Mouse (Mus musculus) heart, embryonic 16.5 days (tissue): ENCODE measurements at regions not wholly inside any gene's neighbourhood (a gene's known extent, or its start where the extent isn't known, plus 50 kb on each side); places are given as distances from the start of the nearest gene placed in this dataset.
A peak's percentile ranks its signal among the peaks of the same experiment; 100 is the strongest.

ENCODE experiments used
- ATAC-seq: fragments of 200-750 bp; cut with Nextera tagmentation; replicated peaks from 2 replicates; pipeline ENCODE4 v1.8.0; 2017; ENCODE audit warnings: moderate number of reproducible peaks; ENCODE audit not compliant: insufficient read depth, low FRiP score; ENCODE audit errors: extremely low read depth
- H3K27ac ChIP-seq: fragments of 300-500 bp; sonication (generic); 2 replicates; pipeline ENCODE4 v1.5.1; 2014; ENCODE audit warnings: mild to moderate bottlenecking, low read length, control low read depth, moderate library complexity
- H3K27me3 ChIP-seq: fragments of 300-500 bp; sonication (generic); 2 replicates; pipeline ENCODE4 v1.6.1; 2014; ENCODE audit warnings: low read length, mixed read lengths; ENCODE audit not compliant: control insufficient read depth, insufficient read depth
- H3K36me3 ChIP-seq: fragments of 300-500 bp; sonication (generic); 2 replicates; pipeline ENCODE4 v1.6.1; 2014; ENCODE audit not compliant: control insufficient read depth, insufficient read depth
- H3K4me1 ChIP-seq: fragments of 300-500 bp; sonication (generic); 2 replicates; pipeline ENCODE4 v1.6.1; 2014; ENCODE audit warnings: low read length, mixed read lengths; ENCODE audit not compliant: control insufficient read depth, insufficient read depth
- H3K4me2 ChIP-seq: fragments of 300-500 bp; sonication (generic); 2 replicates; pipeline ENCODE4 v1.6.1; 2014; ENCODE audit warnings: low read depth, mild to moderate bottlenecking, control low read depth, low read length
- H3K4me3 ChIP-seq: fragments of 300-500 bp; sonication (generic); 2 replicates; pipeline ENCODE4 v1.5.1; 2014; ENCODE audit warnings: mild to moderate bottlenecking, control low read depth, low read length
- H3K9ac ChIP-seq: fragments of 300-500 bp; sonication (generic); 2 replicates; pipeline ENCODE4 v1.6.1; 2014; ENCODE audit warnings: low read length, control low read depth
- H3K9me3 ChIP-seq: fragments of 300-500 bp; sonication (generic); replicated peaks from 2 replicates; pipeline ENCODE4 v1.6.1; 2016; ENCODE audit warnings: low read length; ENCODE audit not compliant: control insufficient read depth
- WGBS: fragments of 180-500 bp; shearing (Covaris S2); extraction: QIAGEN DNeasy Blood & Tissue Kit; methylation state at CpG from one replicate; pipeline ENCODE4 v1.1.7; 2014; 5-methylcytosine and 5-hydroxymethylcytosine counted together

DNA sequence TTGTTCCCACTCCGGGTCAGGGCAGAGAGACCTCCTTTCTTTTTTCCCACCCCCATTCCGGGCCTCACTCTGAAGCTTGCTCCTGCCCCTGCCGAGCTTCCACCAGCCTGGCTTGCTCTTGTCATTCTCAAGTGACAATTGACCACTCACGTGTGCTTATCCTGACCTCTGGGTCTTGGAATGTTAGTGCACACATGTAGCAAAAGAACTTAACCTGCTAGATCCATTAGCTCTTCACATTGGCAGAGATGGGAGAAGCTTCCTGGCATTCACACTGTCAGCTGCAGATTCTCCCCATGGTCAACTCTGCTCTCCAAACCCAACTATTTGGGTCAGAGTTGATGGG, 199.6 kb downstream of the Ets1 start:
- Histone ChIP-seq H3K4me1 (peaks cover 11% of the 10 kb centered on the region), H3K9ac (no peak overlapping the region), H3K27me3 (no peaks in the 10 kb centered on the region), H3K4me2 (no peak overlapping the region), H3K27ac (no peak overlapping the region), H3K4me3 (no peak overlapping the region), H3K9me3 (no peaks in the 10 kb centered on the region), H3K36me3 (no peaks in the 10 kb centered on the region)
- WGBS, result 10% methylated on average over 4 of the region's 4 CpGs
- no peak for ATAC-seq

DNA sequence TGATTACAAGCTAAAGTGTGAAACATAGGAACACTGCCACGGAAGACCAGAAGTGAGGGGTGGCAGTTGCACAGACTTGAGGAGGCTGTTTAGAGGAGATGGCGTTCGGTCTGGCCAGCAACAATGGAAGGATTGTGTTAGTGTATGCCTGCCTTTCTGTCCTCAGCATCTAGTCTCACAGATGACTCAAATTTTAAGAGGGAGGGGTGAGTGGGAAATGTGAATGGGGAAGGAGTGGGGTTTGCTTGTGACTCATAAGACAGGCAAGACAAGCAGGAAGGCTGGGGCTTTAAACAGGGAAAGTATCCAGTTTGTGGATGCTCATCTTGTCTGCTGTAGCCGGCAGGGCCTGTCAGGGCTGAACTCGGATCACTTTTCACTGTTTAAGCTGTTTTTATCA, 200.3 kb downstream of the Ets1 start:
- no peak for ATAC-seq
- no peak overlapping the region for H3K27ac ChIP-seq
- H3K4me2 ChIP-seq, result no peak overlapping the region
- WGBS, result 54% methylated on average over 5 of the region's 5 CpGs
- H3K9me3 ChIP-seq, result no peaks in the 10 kb centered on the region
- peaks cover 11% of the 10 kb centered on the region for H3K4me1 ChIP-seq
- no peak overlapping the region for H3K4me3 ChIP-seq
- no peaks in the 10 kb centered on the region for H3K36me3 ChIP-seq
- H3K27me3 ChIP-seq, result no peaks in the 10 kb centered on the region
- H3K9ac ChIP-seq, result no peak overlapping the region

DNA sequence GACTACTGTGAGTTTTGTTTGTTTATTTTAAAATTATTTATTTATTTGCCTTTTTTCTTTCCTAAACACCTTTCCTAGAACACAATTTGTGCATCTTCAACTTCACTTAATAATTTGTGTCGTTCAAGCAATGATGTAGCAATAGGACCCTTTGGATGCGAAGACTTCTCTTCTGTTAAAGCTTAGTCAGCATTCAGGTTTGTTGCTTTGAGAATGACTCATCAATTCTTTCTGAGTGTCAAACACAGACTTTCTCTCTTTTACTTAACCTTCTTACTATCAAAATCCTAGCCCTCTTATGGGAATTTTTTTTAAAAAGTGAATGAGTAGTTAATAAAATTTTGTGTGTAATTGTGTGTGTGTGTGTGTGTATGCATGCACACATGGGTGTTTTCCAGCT, 211.3 kb downstream of the Ets1 start:
- no peak overlapping the region for H3K9ac ChIP-seq
- H3K27me3 ChIP-seq, result no peaks in the 10 kb centered on the region
- H3K4me1 ChIP-seq, result no peaks in the 10 kb centered on the region
- no peaks in the 10 kb centered on the region for H3K36me3 ChIP-seq
- H3K4me2 ChIP-seq, result no peak overlapping the region
- no peaks in the 10 kb centered on the region for H3K9me3 ChIP-seq
- no peak for ATAC-seq
- no peak overlapping the region for H3K27ac ChIP-seq
- H3K4me3 ChIP-seq, result no peak overlapping the region
- WGBS, result 79% methylated on average over 2 of the region's 2 CpGs

DNA sequence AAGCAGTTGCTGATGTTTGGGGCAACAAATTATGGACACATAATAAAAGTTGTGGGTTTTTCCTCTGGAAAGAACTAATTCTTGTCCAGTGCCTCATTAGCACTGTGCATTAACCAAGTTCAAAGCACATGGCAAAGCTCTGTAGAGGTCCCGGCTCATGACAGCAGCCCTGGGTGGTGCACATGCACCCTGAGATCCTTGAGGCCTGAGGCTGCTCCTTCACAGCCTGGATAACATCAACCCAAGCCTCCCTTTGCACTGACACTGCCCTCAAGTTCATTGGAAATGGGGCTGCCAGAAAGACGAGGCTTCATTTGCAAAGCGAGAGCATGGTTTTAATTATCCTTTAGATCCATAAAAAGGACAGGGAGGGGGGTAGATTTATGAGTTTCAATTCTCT, 216.3 kb downstream of the Ets1 start:
- no peak for ATAC-seq
- 57% methylated on average over 3 of the region's 3 CpGs for WGBS
- H3K9me3 ChIP-seq, result no peaks in the 10 kb centered on the region
- no peaks in the 10 kb centered on the region for H3K4me1 ChIP-seq
- H3K9ac ChIP-seq, result no peak overlapping the region
- H3K4me3 ChIP-seq, result no peak overlapping the region
- no peak overlapping the region for H3K27ac ChIP-seq
- H3K36me3 ChIP-seq, result no peaks in the 10 kb centered on the region
- no peaks in the 10 kb centered on the region for H3K27me3 ChIP-seq
- no peak overlapping the region for H3K4me2 ChIP-seq

DNA sequence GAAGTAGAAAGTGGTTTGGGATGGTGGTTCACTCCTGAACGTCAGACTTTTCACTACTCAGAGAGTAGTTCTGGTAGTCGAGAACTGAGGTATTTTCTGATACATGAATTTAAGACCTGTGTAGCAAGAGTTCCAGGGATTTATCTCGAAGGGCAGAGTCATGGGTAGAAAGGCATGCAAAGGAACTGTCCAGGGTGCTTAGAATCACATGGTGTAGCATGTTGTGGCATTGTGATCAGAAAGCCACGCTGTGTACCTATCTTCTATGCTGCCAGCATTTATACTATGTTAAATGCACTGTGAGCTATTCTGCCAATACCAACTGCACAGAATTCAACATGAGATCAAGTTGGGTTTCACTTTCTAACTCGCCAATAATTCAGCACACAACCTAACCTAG, 227.3 kb downstream of the Ets1 start:
- Histone ChIP-seq H3K27me3 (no peaks in the 10 kb centered on the region), H3K9me3 (no peaks in the 10 kb centered on the region), H3K4me3 (no peak overlapping the region), H3K36me3 (no peaks in the 10 kb centered on the region), H3K4me1 (no peaks in the 10 kb centered on the region), H3K9ac (no peak overlapping the region), H3K4me2 (no peak overlapping the region), H3K27ac (no peak overlapping the region)
- WGBS, result 56% methylated on average over 5 of the region's 5 CpGs
- no peak for ATAC-seq

DNA sequence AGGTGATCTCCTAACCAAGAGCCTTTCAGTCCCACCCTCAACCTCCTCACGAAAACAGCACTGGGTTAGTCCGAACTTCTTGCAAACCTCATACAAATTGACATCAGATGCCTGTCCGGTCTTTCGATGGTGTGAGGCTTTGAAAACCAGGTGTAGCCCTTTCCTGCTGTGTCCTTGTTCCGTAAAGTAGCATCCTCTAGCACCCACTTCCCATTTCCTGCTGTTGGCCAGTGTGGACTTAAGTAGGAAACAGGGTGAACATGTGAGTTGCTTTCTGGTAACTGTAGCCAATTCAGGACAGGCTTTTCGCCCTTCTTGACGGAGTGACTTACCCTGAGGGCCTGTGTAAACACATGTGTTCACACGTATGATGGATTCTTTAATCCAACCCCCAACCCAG, 232.9 kb downstream of the Ets1 start:
- H3K4me3 ChIP-seq, result no peak overlapping the region
- H3K9me3 ChIP-seq, result no peaks in the 10 kb centered on the region
- H3K4me2 ChIP-seq, result no peak overlapping the region
- no peaks in the 10 kb centered on the region for H3K36me3 ChIP-seq
- ATAC-seq, result no peak
- WGBS, result 80% methylated on average over 8 of the region's 8 CpGs
- no peaks in the 10 kb centered on the region for H3K4me1 ChIP-seq
- no peak overlapping the region for H3K27ac ChIP-seq
- no peak overlapping the region for H3K9ac ChIP-seq
- no peaks in the 10 kb centered on the region for H3K27me3 ChIP-seq

DNA sequence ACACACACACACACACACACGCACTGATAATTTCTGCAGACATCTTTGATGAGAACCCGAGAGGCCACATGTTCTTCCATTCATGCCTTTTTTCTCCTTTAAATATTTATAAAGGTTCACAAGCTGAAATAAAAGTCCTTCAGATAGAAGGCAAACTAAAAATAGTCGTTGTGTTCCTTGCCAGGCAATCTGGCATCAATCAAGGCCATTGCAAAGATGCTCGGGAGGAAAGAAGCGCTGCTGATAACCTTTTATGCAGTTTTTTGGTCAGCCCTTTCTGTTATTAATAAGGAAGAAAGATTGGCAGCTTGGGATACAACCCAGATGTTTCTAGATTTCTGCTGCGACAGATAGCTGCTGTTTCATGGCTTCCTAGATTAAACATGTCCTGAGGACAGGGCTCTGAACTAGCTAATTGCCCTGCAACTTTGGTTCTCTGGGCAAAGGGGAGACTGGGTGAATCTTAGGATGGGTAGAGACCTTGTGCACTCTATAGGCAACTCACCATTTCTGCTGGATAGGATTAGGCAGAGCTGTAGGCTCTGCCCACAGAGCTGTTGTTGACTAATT, 238.4 kb downstream of the Ets1 start:
- Histone ChIP-seq H3K4me2 (no peak overlapping the region), H3K9me3 (no peaks in the 10 kb centered on the region), H3K4me1 (peaks cover 11% of the 10 kb centered on the region; the same call in 1 of the 2 replicates), H3K36me3 (no peaks in the 10 kb centered on the region), H3K27me3 (no peaks in the 10 kb centered on the region), H3K9ac (no peak overlapping the region), H3K27ac (no peak overlapping the region), H3K4me3 (no peak overlapping the region)
- no peak for ATAC-seq
- WGBS, result 43% methylated on average over 6 of the region's 6 CpGs

DNA sequence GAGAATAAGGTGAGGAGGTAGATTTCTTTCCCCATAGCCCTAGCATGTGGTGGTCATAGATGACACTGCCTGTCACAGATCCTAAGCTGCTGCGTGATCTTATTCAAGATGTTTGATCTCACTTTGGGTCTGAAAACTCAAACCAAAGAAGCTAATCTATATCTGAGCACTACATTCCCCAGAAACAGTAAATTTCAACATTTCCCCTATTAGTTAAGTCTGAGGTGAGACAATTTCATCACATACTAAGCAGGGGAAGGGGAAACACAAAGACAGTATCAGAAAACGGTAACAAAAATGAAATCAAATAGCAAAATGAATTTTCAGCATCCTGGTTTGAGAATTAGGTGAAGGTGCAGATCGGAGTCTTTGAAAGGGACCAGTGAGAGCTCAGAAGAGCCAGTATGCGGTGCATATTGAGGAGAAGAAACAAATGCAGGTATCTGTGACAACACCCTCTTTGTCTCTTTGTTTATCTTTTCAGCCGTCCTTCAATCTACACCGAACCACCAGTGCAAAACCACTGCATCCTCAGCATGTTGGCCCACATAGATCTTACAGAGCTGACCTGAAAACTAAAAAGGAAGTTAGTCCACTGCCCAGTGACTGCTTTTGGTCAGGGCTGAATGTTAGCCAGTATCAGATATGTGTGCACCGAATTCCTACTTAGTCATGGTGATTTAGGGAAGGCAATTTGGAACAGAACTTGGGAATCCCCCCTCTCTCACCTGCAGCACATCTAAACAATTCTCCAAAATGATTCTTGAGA, 247.0 kb downstream of the Ets1 start:
- 69% methylated on average over 7 of the region's 7 CpGs for WGBS
- ATAC-seq, result no peak
- Histone ChIP-seq H3K9ac (no peak overlapping the region), H3K4me2 (no peak overlapping the region), H3K27me3 (no peaks in the 10 kb centered on the region), H3K9me3 (no peaks in the 10 kb centered on the region), H3K4me3 (no peak overlapping the region), H3K36me3 (no peaks in the 10 kb centered on the region), H3K4me1 (no peaks in the 10 kb centered on the region), H3K27ac (no peak overlapping the region)

DNA sequence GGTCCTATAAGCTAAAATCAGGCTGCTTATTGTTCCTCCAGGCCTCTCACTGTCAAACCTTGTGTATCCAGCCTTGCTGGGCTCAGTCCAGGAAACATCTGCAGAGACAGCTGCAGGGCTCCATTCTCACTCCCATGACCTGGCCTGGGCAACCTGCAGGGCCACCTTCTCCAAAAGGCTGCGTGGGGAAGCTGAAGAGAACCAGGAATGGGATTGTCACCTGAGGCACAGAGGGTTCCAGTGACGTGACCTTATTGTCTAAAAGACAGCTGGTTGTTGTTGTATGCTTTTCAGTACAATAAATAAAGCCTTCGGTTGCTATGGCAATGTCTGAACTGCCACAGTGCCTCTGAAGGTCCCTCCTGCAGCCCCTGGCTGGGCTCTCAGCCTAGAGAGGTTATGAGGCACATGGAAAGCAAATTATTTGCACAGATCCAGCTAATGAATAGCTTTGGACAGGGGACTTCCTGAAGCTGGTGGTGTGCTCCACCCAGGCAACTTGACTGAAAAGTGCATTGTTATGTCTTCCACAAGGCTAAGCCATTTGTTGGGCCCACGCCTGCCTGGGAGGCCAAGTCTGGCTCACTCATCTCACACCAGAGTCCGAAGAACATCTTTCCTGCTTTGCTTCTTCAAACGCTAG, 250.1 kb downstream of the Ets1 start:
- 0 out of 2 replicates have a peak overlapping the region, but pooled peaks have one; percentile 13 for H3K27ac ChIP-seq
- no peaks in the 10 kb centered on the region for H3K4me1 ChIP-seq
- H3K36me3 ChIP-seq, result no peaks in the 10 kb centered on the region
- H3K9ac ChIP-seq, result no peak overlapping the region
- H3K9me3 ChIP-seq, result no peaks in the 10 kb centered on the region
- no peaks in the 10 kb centered on the region for H3K27me3 ChIP-seq
- no peak overlapping the region for H3K4me2 ChIP-seq
- 65% methylated on average over 6 of the region's 6 CpGs for WGBS
- ATAC-seq, result no peak
- H3K4me3 ChIP-seq, result no peak overlapping the region
